Mouse (Mus musculus) cerebellum, postnatal 4 days (tissue): Measurements from ENCODE around the gene Gba2.
"Not testable (repeated sequence)": the region's sequence is repeated elsewhere in the genome, so short reads cannot be mapped to it uniquely, and the experiment has no call there.

Experiments used
- DNase-seq, 2 experiments: peaks; one replicate each; pipeline ENCODE4 v3.0.0; 2022; ENCODE audit warnings: low spot score in 2 of 2, mixed read lengths in 1 of 2

Gene Gba2

GRCm38 (mm10) chr4:43578376-43579204, at the start of gene Gba2, which contains the start of gene Rgp1:
TSS of gene Gba2 (minus strand) at chr4:43578873.
TSS of gene Rgp1 (plus strand) at chr4:43578715.
- DNase-seq = peak; percentile 58 to 77

DNA sequence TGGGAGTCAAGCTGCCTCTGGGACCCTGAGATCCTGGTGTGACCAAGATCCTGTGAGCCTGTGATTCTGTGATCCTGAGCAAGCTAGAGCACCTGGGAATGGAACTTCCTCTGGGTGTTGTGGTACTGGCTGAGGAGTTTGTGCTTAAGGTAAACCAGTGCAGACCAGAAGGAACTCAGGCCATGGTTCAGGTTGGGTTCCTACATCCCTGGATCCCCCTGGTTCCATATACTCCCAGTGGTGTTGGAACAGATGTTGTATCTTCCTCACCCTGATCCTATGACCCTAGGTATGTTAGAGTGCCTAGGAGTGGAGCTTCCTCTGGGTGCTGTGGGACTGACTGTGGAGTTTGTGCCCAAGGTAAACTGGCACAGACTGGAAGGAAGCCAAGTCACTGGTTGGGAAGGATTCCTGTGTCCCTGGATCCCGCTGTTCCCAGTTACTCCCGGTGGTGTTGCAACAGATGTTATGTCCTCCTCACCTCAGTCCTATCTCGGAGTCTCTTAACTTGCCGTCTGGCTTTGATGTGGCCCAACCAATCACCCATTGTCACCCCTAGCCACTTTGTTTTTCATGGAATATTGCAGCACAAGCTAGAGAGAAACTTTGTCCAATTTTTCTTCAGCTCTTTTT, 41.6 kb upstream of the Gba2 start:
- no peak for DNase-seq

DNA sequence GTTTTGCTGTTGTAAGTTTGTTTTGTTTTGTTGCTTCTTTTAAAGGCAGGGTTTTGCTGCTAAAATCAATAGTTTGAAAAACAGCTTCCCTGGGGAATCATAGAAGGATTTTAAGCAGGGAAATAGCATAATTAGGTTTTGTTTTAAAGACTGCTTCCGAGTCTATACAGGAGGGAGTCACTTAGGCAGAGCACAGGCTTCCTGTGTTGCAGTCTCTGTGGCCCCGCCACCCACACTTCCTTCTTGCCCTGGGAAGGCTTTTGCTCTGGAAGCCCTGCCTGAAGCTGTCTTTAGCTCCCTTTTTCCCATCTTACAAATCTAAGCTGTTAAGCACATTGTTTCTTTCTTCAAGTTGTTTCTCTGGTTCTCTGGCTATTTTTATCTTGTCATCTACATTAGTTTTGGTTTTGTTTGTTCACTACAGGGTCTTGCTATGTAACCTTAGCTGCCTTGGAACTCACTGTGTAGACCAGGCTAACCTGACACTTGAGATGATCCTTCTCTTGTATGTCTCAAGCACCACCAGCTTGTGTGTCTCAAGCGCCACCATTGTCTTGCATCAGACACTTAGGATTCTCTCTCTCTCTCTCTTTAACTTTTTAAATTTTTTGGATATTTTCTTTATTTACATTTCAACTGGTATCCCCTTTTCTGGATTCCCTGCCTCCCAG, 34.5 kb upstream of the Gba2 start:
- DNase-seq = no peak

DNA sequence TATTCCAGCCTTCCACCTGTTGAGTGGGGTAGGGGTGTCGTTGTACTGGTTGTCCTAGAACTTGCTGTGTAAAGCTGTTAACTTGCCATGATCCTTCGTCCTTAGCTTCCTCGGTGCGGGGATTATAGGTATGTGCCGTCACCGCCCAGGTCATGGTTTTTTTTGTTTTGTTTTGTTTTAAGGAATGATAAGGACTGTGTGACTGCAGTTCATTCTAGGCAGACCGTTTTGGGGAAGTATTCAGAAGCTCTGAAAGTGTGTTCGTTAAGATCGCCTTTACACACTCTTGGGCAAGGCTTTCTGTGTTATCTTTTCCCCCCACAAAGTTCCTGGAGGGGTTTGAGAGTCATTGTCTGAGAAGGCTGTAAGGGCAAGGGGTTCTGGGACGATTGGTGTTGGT, 33.9 kb upstream of the Gba2 start:
- DNase-seq = no peak

DNA sequence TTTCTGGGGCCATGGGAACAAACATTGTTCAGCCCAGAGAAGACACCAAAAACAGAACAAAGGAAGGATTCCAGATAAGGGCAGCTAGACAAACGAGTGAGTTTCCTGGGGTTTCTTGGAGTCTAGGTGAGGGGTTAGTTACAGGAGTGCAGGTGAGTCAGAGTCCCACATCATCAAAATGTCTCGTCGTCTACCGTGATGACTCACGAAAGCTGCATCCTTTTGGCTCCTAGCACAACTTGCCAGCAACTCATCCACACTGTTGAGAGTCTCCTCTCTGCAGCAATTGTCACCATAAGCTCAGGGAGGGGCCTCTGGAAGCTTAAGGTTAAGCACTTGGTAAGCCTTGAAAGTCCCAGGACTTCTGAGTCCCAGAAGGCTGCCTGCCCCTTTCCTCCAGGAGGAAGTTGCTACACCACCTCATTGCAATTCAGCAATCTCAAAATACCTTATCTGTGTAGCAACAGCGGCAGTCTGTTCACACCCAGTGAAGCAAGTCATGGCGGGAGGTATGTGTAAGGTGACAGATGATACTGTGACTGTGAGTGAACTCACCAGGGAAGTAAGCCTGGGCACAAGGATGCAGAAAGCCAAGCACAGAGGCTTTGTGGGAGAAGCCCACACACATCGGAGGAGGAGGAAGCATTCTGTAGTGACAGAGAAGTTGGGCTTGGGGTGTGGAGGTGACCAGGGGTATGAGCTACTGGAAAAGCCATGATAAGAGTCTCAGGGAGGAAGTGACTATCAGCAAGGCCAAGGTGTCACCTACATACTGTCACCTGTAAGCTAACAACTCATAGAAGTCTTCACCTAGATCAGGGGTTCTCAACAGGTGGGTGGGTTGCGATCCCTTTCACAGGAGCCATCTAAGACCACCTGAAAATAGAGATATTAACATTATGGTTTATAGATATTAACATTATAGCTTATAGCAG, 26.3 kb upstream of the Gba2 start:
- no peak for DNase-seq

DNA sequence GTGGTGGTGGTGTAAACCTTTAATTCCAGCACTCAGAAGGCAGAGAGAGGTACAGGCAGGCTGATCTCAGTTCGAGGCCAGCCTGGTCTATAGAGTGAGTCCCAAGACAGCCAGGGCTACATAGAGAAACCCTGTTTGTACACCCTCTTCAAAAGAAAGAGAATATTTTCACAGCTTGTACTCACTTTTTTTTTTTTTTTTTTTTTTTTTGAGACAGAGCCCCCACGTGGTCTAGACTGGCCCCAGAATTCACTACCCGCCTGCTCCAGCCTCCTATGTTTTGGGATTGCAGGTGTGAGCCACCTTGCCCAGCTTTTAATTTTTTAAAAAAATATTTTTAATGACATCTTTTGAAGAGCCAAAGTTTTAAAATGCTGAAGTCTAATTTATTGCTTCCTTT, 25.4 kb upstream of the Gba2 start:
- DNase-seq = no peak

- DNase-seq = no peak
Measured at GRCm38 (mm10) chr4:43600195-43600934, 21.7 kb upstream of the Gba2 start.

DNA sequence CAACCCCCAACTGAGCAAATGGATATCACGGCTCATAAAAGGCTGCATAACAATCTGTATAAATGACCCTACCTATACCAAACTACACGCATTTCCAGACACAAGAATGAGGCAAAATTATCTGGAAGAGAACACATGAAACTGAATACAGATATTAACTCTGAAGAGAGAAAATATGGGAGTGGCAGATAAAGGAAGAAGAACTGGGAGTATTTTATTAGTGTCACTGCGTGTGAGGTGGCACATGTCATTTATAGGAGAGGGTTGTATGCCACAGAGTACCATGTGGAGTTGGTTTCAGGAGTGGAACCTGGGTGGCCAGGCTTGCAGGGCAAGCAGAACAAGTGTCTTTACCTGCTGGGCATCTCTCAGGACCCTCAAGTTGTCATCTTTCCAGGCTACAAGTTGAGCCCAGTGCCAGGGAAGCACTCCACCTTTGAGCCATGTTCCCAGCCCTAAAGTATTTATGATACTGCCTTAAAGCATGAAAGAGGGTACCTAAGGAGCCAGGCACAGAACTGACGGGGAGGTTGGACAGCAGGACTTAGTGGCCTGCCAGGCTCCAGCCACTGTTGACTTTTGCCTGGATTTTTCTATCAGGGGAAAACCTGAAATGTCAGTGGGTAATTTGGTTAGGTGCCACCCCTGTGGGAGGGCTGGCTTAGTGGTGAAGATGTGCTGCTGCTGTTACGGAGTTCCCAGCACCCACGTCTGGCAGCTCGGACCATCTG, 20.1 kb upstream of the Gba2 start:
- DNase-seq = no peak

GRCm38 (mm10) chr4:43598200-43598599, 19.5 kb upstream of the Gba2 start:
- no peak for DNase-seq

DNA sequence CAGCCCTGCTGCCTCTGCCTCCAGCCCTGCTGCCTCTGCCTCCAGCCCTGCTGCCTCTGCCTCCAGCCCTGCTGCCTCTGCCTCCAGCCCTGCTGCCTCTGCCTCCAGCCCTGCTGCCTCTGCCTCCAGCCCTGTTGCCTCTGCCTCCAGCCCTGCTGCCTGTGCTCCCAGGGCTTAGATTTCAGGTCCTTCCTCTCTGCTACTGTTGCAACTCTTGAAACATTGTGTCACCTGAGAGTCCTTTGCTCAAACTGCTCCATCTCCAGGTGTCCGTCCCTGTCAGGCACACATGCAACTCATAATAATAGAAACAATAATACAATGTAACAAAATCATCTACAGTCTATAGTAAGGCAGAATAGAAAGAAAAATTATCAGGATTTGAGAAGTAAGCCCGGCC, 17.9 kb upstream of the Gba2 start:
- not testable (repeated sequence) for DNase-seq

DNA sequence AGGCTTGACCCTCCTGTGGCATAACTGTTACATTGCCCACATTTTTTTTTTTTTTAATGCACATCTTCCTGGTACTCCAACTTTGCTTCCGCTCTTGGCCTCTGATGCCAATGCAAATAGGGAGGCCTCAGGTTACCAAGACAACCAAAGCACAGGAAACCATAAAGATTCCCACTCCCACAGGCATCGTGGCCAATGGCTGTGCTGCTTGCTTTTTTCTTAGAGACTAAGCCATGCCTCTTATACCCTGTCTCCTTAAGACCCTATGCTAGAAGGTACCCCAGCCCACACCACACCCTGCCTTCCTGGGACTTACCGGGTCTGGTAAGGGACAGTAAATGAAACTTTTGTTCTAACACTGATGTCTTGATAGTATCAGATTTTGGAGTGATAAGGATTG, 14.8 kb upstream of the Gba2 start:
- DNase-seq = no peak

DNA sequence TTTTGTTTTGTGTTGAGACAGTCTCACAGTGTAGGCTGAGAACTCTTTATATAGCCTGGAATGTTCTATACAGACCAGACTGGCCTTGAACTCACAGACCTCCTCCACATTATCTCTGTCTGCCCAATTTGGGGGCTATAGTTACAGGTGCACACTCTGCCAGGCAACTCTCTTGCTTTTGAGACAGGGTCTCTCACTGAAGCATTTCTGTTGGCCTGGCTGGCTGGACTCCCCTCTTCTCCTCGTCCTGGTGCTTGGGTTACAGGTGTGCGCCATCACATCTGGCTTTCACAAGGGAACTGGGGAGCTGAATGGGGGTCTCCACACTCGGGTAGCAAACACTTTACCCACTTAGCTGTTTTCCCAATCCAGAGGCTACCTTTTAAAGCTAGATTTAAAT, 13.3 kb upstream of the Gba2 start:
- no peak for DNase-seq

- DNase-seq = no peak
Measured at GRCm38 (mm10) chr4:43591543-43591942, 12.9 kb upstream of the Gba2 start.

DNA sequence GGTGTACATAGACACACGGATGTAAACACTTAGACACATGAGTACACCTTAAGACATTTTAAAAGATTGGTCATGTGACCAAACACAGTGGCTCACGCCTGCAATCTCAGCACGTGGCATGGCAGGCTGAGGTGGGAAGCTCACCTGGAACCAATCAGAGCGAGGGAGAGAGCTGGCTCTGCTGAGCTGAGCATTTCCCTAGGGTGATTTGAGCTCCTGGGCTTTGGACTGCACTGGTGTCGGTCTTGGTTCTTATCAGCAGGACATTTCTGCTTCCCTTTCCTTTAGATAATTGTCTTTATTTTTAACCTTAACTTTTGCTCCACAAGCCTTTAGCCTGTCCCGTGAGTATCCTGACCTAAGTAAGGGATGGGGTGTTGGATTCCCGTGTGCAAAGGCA, 9.0 kb upstream of the Gba2 start:
- no peak for DNase-seq

GRCm38 (mm10) chr4:43586411-43586810, 7.7 kb upstream of the Gba2 start:
- no peak for DNase-seq

DNA sequence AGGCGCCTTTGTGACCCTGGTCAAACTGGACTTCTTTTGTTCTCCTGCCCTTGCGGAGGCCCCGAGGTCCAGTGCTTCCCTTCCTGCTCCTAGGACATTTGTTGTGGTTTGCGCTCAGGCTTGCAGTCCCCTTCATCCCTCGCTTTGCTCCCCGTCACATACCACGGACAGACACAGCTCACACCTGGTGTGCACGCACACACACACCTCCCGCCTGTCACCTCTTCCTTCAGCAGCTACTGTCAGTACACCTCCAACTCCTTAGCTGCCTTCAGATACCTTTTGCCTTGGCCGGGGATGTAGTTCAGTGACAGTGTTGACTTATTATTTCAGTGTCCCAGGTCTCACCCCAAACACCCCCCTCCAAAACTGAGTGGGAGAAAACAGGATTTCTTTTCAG, 7.0 kb upstream of the Gba2 start:
- DNase-seq = no peak

DNA sequence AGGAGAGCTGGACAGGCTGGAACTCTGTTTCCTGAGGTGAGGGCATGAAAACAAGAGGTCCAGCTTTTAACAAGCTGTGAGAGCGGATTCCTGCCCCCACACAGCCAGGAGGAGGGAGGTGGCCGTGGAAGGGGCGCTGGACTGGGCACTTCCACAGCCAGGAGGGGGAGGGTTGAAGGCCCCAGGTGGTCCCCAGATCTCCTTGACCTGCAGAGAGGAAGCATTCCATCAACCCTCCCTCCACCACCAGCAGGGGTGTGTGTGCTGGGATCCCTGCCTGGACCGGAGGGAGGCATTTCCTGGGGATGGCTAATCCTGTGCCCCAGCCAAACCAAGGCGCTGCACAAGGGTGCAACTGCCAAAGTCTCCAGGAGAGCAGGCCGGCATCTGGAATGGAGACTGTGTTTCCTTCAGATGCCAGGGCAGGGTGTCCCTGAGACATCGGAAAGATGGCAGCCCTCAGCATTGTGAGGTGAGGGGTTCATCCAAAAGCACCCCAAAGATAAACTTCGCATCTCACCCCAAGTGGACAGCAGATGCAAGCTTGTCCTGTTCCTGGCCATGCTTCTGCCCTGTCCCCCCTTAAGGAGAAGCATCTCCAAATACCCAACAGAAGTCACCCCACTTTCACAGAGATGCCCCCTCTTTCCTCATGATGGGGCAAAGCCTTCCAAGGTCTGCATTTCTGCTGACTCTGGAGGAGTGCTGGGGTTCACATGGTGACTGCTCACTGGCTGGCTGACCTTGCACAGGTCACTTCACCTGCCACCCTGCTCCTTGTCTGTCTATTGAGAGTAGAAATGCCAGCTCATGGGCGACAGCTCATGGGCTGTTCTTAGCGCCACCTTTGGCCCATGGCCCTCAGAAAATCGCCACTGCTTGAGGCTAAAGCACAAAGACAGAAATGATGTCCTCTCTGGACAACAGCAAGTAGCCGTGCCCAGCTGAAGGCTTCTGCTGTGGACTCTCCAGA, 6.1 kb upstream of the Gba2 start, which contains the start of gene Msmp:
TSS of gene Msmp (minus strand) at position 51 of the 973 bp plus-strand sequence.
- DNase-seq = no peak

DNA sequence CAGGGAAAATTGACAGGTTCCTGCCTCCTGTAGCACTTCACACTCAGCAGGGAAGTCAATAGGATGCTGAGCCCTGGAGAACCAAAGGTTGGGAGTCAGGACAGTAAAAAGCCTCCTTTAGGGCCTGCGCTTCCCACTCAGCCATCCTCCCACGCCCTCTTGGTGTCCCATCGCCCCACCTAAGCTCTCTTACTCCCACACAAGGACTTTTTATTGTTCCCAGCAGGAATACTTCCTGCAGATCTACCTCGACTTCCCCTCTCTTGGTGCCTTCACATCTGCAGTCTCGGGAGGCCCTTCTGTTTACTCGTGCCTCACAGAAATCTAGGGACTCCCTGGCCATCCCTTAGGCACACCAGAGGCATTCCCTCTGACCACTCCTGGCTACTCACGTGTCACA, 4.7 kb upstream of the Gba2 start:
- DNase-seq = no peak

DNA sequence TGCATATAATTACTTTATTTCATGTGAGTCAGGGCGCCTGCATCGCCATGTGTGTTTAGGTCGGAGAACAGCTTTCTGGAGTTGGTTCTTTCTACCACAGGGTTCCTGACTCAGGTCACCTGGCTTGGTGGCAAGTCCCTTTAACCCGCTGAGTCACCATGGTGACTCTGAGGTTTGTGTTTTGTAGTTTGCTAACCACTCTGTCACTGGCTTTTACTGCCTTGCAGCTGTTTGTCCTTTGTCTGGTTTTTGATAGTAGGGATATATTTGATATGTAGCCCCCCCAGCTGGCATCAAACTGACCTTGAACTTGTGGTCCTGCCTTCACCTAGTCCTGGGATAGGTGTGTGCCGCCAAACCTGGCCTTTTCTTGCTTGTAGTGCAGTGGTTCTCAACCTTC, 3.6 kb upstream of the Gba2 start:
- DNase-seq = no peak
